Mouse (Mus musculus) ES-Bruce4 (cell line): ENCODE measurements around the gene Hoxa9.

Experiments
- CTCF ChIP-seq: IDR thresholded peaks from one replicate; pipeline ENCODE4 v1.8.1; 2011; ENCODE audit warnings: low read depth, low read length
- POLR2A ChIP-seq: IDR thresholded peaks from one replicate; pipeline ENCODE4 v1.8.1; 2011; ENCODE audit warnings: low read length; ENCODE audit not compliant: insufficient read depth

DNA sequence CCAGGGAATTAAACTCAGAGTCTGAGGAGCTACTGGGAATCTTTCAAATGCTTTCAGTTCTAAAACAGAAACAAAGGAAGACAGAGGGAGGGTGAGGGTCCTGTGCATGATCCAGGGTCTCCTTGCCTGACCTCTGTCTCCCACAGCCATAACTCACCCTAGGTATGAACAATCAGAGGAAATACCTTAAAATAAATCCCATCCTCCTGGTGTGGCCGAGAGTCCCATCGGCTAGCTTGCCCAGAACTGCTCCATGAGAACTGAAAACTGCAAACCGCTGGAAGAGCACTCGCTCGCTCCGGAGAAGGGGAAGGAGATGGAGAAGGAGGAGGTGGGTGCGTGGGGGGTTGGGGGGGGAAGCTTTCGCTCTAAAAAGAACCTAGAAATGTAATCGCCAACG lies 51.2 kb downstream of the Hoxa9 start:
- TF ChIP-seq CTCF (no peak), POLR2A (no peak)
